Mouse (Mus musculus): Measurements from ENCODE around the gene BC024978. TPM values are rescaled to one million over a fixed set of nuclear protein-coding genes. Genes with fewer than 3 reads are reported as not detected.

BC024978 gene
- total RNA-seq, 1 experiment from 2014 or later: 6.8 TPM

GRCm38 (mm10) chr7:27170981-27171380 is 24.6 kb upstream of the BC024978 start:
- no peak for ATAC-seq (ENCODE audit: extremely low read depth, insufficient number of reproducible peaks, low FRiP score, poor library complexity, severe bottlenecking)

- ATAC-seq (ENCODE audit: extremely low read depth, insufficient number of reproducible peaks, low FRiP score, poor library complexity, severe bottlenecking): no peak
Observed at GRCm38 (mm10) chr7:27174496-27174895, 21.1 kb upstream of the BC024978 start.

- ATAC-seq (ENCODE audit: extremely low read depth, insufficient number of reproducible peaks, low FRiP score, poor library complexity, severe bottlenecking): no peak
Observed at GRCm38 (mm10) chr7:27174896-27175295, 20.7 kb upstream of the BC024978 start.

GRCm38 (mm10) chr7:27177942-27178323 is 17.6 kb upstream of the BC024978 start:
- ATAC-seq (ENCODE audit: extremely low read depth, insufficient number of reproducible peaks, low FRiP score, poor library complexity, severe bottlenecking): no peak

- ATAC-seq (ENCODE audit: extremely low read depth, insufficient number of reproducible peaks, low FRiP score, poor library complexity, severe bottlenecking): peak; percentile 94
Observed at GRCm38 (mm10) chr7:27178324-27179216, 17.0 kb upstream of the BC024978 start, which contains the start of gene Rab4b. Gene Rab4b (minus strand): TSS chr7:27178896.

- ATAC-seq (ENCODE audit: extremely low read depth, insufficient number of reproducible peaks, low FRiP score, poor library complexity, severe bottlenecking): no peak
Observed at GRCm38 (mm10) chr7:27179217-27179918, 16.2 kb upstream of the BC024978 start.

GRCm38 (mm10) chr7:27180036-27180435 is 15.5 kb upstream of the BC024978 start:
- no peak for ATAC-seq (ENCODE audit: extremely low read depth, insufficient number of reproducible peaks, low FRiP score, poor library complexity, severe bottlenecking)

GRCm38 (mm10) chr7:27180837-27181695 is 14.5 kb upstream of the BC024978 start, which contains the start of the genes Gm21983 and Mia:
Gene Gm21983 (minus strand): TSS chr7:27181086.
Gene Mia (minus strand): TSS chr7:27181157.
- ATAC-seq (ENCODE audit: extremely low read depth, insufficient number of reproducible peaks, low FRiP score, poor library complexity, severe bottlenecking): no peak

GRCm38 (mm10) chr7:27182498-27182897 is 13.1 kb upstream of the BC024978 start:
- no peak for ATAC-seq (ENCODE audit: extremely low read depth, insufficient number of reproducible peaks, low FRiP score, poor library complexity, severe bottlenecking)

GRCm38 (mm10) chr7:27184964-27185363 is 10.6 kb upstream of the BC024978 start:
- peak; percentile 52; the same call in 1 of the 2 replicates for ATAC-seq (ENCODE audit: extremely low read depth, insufficient number of reproducible peaks, low FRiP score, poor library complexity, severe bottlenecking)

GRCm38 (mm10) chr7:27185986-27186385 is 9.6 kb upstream of the BC024978 start:
- ATAC-seq (ENCODE audit: extremely low read depth, insufficient number of reproducible peaks, low FRiP score, poor library complexity, severe bottlenecking): no peak

GRCm38 (mm10) chr7:27189271-27189931 is 6.2 kb upstream of the BC024978 start:
- no peak for ATAC-seq (ENCODE audit: extremely low read depth, insufficient number of reproducible peaks, low FRiP score, poor library complexity, severe bottlenecking)

GRCm38 (mm10) chr7:27192434-27192833 is 3.1 kb upstream of the BC024978 start:
- ATAC-seq (ENCODE audit: extremely low read depth, insufficient number of reproducible peaks, low FRiP score, poor library complexity, severe bottlenecking): no peak

GRCm38 (mm10) chr7:27193731-27194130 is 1.9 kb upstream of the BC024978 start:
- ATAC-seq (ENCODE audit: extremely low read depth, insufficient number of reproducible peaks, low FRiP score, poor library complexity, severe bottlenecking): no peak

GRCm38 (mm10) chr7:27197136-27197535 is 1.6 kb downstream of the BC024978 start:
- no peak for ATAC-seq (ENCODE audit: extremely low read depth, insufficient number of reproducible peaks, low FRiP score, poor library complexity, severe bottlenecking)

GRCm38 (mm10) chr7:27197634-27198033 is 2.1 kb downstream of the BC024978 start:
- no peak for ATAC-seq (ENCODE audit: extremely low read depth, insufficient number of reproducible peaks, low FRiP score, poor library complexity, severe bottlenecking)

GRCm38 (mm10) chr7:27198355-27198754 is 2.8 kb downstream of the BC024978 start:
- ATAC-seq (ENCODE audit: extremely low read depth, insufficient number of reproducible peaks, low FRiP score, poor library complexity, severe bottlenecking): no peak

- no peak for ATAC-seq (ENCODE audit: extremely low read depth, insufficient number of reproducible peaks, low FRiP score, poor library complexity, severe bottlenecking)
Observed at GRCm38 (mm10) chr7:27198779-27199178, 3.2 kb downstream of the BC024978 start.
